Mouse (Mus musculus) bone marrow macrophage, adult 2 months (primary cell): ENCODE measurements at regions not wholly inside any gene's neighbourhood (a gene's known extent, or its start where the extent isn't known, plus 50 kb on each side); places are given as distances from the start of the nearest gene placed in this dataset.
A peak's percentile ranks its signal among the peaks of the same experiment; 100 is the strongest.
"Not testable (repeated sequence)": the region's sequence is repeated elsewhere in the genome, so short reads cannot be mapped to it uniquely, and the experiment has no call there.

Experiments used
- H3K27ac ChIP-seq: 2 replicates; pipeline ENCODE4 v1.5.1; 2012; ENCODE audit warnings: low read depth, low read length; ENCODE audit not compliant: insufficient read depth
- H3K4me1 ChIP-seq: 2 replicates; pipeline ENCODE4 v1.6.1; 2012; ENCODE audit warnings: low read length; ENCODE audit not compliant: control insufficient read depth, insufficient read depth
- H3K4me3 ChIP-seq: 2 replicates; pipeline ENCODE4 v1.5.1; 2012; ENCODE audit warnings: mild to moderate bottlenecking, low read length, moderate library complexity; ENCODE audit not compliant: insufficient read depth
- CTCF ChIP-seq: IDR thresholded peaks from 2 replicates; pipeline ENCODE4 v1.5.1; 2012; ENCODE audit warnings: low read depth, mild to moderate bottlenecking, low read length, moderate library complexity
- POLR2A ChIP-seq: IDR thresholded peaks from 2 replicates; pipeline ENCODE4 v1.6.1; 2012; ENCODE audit warnings: mild to moderate bottlenecking, low read depth, low read length, borderline replicate concordance

- H3K4me1 ChIP-seq, result peaks cover 2% of the 10 kb centered on the region; the same call in 1 of the 2 replicates
- H3K4me3 ChIP-seq, result no peak overlapping the region
- no peak overlapping the region for H3K27ac ChIP-seq
- TF ChIP-seq POLR2A (no peak), CTCF (no peak)
Measured at GRCm38 (mm10) chrX:159072647-159073046, 137.5 kb upstream of the Rps6ka3 start.

GRCm38 (mm10) chrX:159073533-159073932 is 136.6 kb upstream of the Rps6ka3 start:
- H3K4me3 ChIP-seq, result no peak overlapping the region
- H3K27ac ChIP-seq, result no peak overlapping the region
- TF ChIP-seq POLR2A (no peak), CTCF (no peak)
- peaks cover 2% of the 10 kb centered on the region; the same call in 1 of the 2 replicates for H3K4me1 ChIP-seq

- Histone ChIP-seq H3K27ac (no peak overlapping the region), H3K4me1 (peaks cover 7% of the 10 kb centered on the region), H3K4me3 (no peak overlapping the region)
- TF ChIP-seq POLR2A, result no peak
- no peak for TF ChIP-seq CTCF
Measured at GRCm38 (mm10) chrX:159080508-159080907, 129.6 kb upstream of the Rps6ka3 start.

GRCm38 (mm10) chrX:159110651-159111050 is 99.5 kb upstream of the Rps6ka3 start:
- H3K4me1 ChIP-seq, H3K27ac ChIP-seq, H3K4me3 ChIP-seq: not testable (repeated sequence)

GRCm38 (mm10) chrX:159116210-159116609 is 93.9 kb upstream of the Rps6ka3 start:
- no peak overlapping the region for H3K27ac ChIP-seq
- no peak for TF ChIP-seq CTCF
- TF ChIP-seq POLR2A, result no peak
- no peak overlapping the region for H3K4me3 ChIP-seq
- no peaks in the 10 kb centered on the region for H3K4me1 ChIP-seq

- H3K27ac ChIP-seq, result no peak overlapping the region
- no peak overlapping the region for H3K4me3 ChIP-seq
- peaks cover 21% of the 10 kb centered on the region for H3K4me1 ChIP-seq
- TF ChIP-seq CTCF (no peak), POLR2A (no peak)
Measured at GRCm38 (mm10) chrX:159140554-159140953, 69.6 kb upstream of the Rps6ka3 start.

GRCm38 (mm10) chrX:159143278-159143677 is 66.8 kb upstream of the Rps6ka3 start:
- H3K27ac ChIP-seq, result no peak overlapping the region
- TF ChIP-seq POLR2A (no peak), CTCF (no peak)
- peaks cover 25% of the 10 kb centered on the region for H3K4me1 ChIP-seq
- H3K4me3 ChIP-seq, result no peak overlapping the region

- Histone ChIP-seq H3K4me3 (no peak overlapping the region), H3K4me1 (peaks cover 25% of the 10 kb centered on the region), H3K27ac (peak overlapping the region; percentile 68)
- TF ChIP-seq POLR2A, result no peak
- no peak for TF ChIP-seq CTCF
Measured at GRCm38 (mm10) chrX:159144674-159145073, 65.4 kb upstream of the Rps6ka3 start.

GRCm38 (mm10) chrX:159145212-159145611 is 64.9 kb upstream of the Rps6ka3 start:
- TF ChIP-seq POLR2A, result no peak
- no peak for TF ChIP-seq CTCF
- Histone ChIP-seq H3K4me1 (peaks cover 25% of the 10 kb centered on the region), H3K4me3 (0 out of 2 replicates have a peak overlapping the region, but pooled peaks have one; percentile 4), H3K27ac (peak overlapping the region; percentile 88)

- H3K4me3 ChIP-seq, result peak overlapping the region; percentile 36; the same call in 1 of the 2 replicates
- peak overlapping the region; percentile 91 for H3K27ac ChIP-seq
- peaks cover 10% of the 10 kb centered on the region for H3K4me1 ChIP-seq
- no peak for TF ChIP-seq POLR2A
Measured at GRCm38 (mm10) chrX:159155786-159156185, 54.3 kb upstream of the Rps6ka3 start.

GRCm38 (mm10) chrX:159156976-159157375 is 53.1 kb upstream of the Rps6ka3 start:
- Histone ChIP-seq H3K4me3 (no peak overlapping the region), H3K27ac (no peak overlapping the region), H3K4me1 (peaks cover 10% of the 10 kb centered on the region)
- TF ChIP-seq POLR2A (no peak), CTCF (no peak)
